Mouse (Mus musculus) erythroblast, embryonic 14.5 days (primary cell): ENCODE results near the gene Tcf20.

ENCODE experiments used
- GATA1 ChIP-seq: IDR thresholded peaks from 2 replicates; pipeline ENCODE4 v1.6.1; 2012; ENCODE audit warnings: low read length, inconsistent platforms, mixed read lengths
- TAL1 ChIP-seq: IDR thresholded peaks from 3 replicates; pipeline ENCODE4 v1.6.1; 2012; ENCODE audit warnings: low read length, inconsistent platforms, mixed read lengths

DNA sequence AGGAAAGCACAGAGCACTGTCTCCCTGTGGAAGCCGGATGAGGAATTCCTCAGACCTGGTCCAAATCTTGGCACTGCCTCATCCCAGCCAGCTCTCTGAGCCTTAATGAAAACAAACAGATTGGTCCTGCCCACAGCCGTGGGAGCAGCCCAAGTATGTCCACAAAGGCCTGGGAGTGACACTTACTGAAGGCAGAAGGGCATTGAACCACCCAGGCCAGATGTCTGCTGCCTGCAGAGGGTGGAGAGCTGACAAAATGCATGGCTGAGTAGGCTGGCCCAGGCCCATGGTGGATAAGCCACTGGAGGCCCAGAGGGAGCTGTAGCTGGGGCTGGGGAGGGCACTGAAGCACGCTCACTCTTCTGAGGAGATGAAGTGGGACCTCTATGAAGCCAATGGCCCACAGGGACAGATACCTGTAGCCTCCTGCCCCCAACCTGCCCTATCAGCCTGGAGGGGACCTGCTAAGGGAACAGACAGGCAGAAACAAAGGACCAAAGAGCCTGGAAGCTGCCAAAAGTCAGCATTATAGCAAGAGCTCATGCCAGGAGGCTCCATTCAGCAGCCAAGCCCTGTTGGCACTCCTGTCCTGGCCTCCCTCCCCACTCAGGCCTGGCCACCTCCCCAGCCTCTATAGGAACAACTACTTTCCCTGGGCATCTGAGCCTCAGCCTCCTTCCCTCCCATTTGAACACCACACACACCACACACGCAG is 54.6 kb downstream of the Tcf20 start:
- TF ChIP-seq GATA1 = no peak
- TF ChIP-seq TAL1 = no peak
